Mouse (Mus musculus) neural tube, embryonic 12.5 days (tissue): ENCODE results near the gene Gm9008. TPM values are rescaled to one million over a fixed set of nuclear protein-coding genes. Genes with fewer than 3 reads are reported as not detected.
"Not testable (repeated sequence)": the region's sequence is repeated elsewhere in the genome, so short reads cannot be mapped to it uniquely, and the experiment has no call there.

ENCODE experiments used
- ATAC-seq: fragments of 200-750 bp; cut with Nextera tagmentation; 2 replicates; pipeline ENCODE4 v1.8.0; 2017; ENCODE audit warnings: low read depth, mild to moderate bottlenecking, moderate TSS enrichment, moderate library complexity; ENCODE audit not compliant: low FRiP score
- H3K27ac ChIP-seq: fragments of 300-500 bp; sonication (generic); 2 replicates; pipeline ENCODE4 v1.5.1; 2016
- H3K27me3 ChIP-seq: fragments of 300-500 bp; sonication (generic); replicated peaks from 2 replicates; pipeline ENCODE4 v1.6.1; 2016; ENCODE audit warnings: mild to moderate bottlenecking
- H3K36me3 ChIP-seq: fragments of 300-500 bp; sonication (generic); 2 replicates; pipeline ENCODE4 v1.6.1; 2016; ENCODE audit warnings: mild to moderate bottlenecking
- H3K4me1 ChIP-seq: fragments of 300-500 bp; sonication (generic); 2 replicates; pipeline ENCODE4 v1.6.1; 2016
- H3K4me2 ChIP-seq: fragments of 300-500 bp; sonication (generic); replicated peaks from 2 replicates; pipeline ENCODE4 v1.6.1; 2016; ENCODE audit warnings: mild to moderate bottlenecking
- H3K4me3 ChIP-seq: fragments of 300-500 bp; sonication (generic); 2 replicates; pipeline ENCODE4 v1.5.1; 2016
- H3K9ac ChIP-seq: fragments of 300-500 bp; sonication (generic); 2 replicates; pipeline ENCODE4 v1.6.1; 2016; ENCODE audit warnings: mild to moderate bottlenecking
- H3K9me3 ChIP-seq: fragments of 300-500 bp; sonication (generic); 2 replicates; pipeline ENCODE4 v1.6.1; 2016; ENCODE audit warnings: mild to moderate bottlenecking
- WGBS: fragments of 180-500 bp; shearing (Covaris S2); methylation state at CpG from one replicate; pipeline ENCODE4 v1.1.7; 2016; 5-methylcytosine and 5-hydroxymethylcytosine counted together
- polyA plus RNA-seq: library from polyadenylated mRNA; unstranded; fragments of >200 nt; fragmentation: Nextera tagmentation; extraction: Ambion mirVana; gene quantifications from 2 replicates; pipeline ENCODE4 v1.2.1, GENCODE M21; 2016

The Gm9008 gene
- polyA plus RNA-seq: 0.20 and 0.39 TPM in 2 replicates

DNA sequence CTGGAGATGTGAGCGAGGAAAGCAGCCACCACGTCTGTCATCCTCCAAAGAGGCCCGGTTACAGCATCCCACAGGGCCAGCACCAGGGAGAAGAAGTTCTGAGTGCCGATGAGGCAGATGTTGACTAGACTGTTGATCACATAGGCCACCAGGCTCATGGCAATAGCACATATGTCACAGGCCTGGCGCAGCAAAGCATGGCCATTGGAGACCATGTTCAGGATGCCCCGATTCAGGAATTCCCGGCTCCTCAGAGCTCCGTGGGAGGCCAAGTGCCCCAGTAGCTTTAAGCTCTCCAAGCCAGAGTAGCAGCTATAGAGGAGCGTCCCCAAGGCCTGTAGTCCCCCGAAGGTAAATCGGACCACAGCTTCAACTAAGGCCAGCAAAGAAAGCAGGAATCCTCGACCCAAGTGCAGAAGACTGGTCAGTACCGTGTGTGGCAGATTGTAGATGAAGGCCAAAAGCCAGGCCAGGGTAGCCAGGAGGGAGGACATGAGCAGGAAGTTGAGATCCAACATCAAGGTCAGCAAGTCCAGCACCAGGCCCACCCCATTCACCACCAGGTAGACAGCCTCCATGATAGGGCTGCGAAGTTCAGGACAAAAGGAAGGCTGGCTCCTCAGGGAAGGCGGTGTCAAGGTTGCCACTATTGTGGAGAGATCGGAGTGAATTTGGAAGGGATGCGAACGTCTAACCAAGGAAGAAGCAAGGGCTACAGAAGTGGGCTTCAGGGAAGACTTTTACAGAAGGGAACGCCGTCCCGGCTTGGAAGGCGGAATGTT lies at the start of gene Gm9008:
Gene Gm9008, minus strand, starts transcription at position 731 of the 782 bp plus-strand sequence.
- not testable (repeated sequence) for H3K9ac ChIP-seq, ATAC-seq, H3K4me2 ChIP-seq, H3K9me3 ChIP-seq, H3K27me3 ChIP-seq, H3K4me3 ChIP-seq, H3K27ac ChIP-seq, H3K36me3 ChIP-seq, H3K4me1 ChIP-seq
- 96% methylated on average over 19 of the region's 22 CpGs for WGBS

DNA sequence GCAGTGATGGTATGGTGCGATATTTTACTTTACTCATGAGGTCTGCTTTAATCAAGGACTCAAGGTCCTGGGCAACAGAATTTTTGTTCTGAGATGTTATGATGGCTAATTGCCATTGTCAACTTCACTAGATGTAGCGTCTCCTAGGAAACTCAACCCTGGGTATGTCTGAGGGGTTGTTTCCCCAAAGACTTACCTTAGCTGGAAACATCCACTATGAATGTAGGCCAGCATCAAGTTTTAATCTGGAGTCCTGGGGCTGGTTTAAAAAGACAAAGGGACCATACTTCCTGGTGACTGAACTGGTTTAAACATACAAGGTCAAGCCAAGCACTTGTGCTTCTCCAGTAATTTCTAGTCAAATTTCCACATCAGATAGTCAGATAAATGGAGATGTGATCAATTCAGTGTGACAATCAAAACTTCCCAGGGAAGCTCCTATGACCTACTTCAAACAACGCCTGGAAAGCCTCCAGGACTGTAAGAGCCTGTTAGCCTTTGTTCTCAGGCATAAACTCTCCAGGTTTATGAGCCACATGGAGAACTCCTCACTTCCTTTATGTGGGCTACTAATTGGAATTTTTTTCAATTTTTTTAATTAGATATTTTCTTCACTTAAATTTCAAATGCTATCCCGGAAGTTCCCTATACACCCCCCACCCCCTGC lies 24.5 kb upstream of the Gm9008 start:
- no peaks in the 10 kb centered on the region for H3K27me3 ChIP-seq
- H3K4me3 ChIP-seq: no peak overlapping the region
- ATAC-seq: no peak
- no peak overlapping the region for H3K27ac ChIP-seq
- no peak overlapping the region for H3K9ac ChIP-seq
- H3K4me2 ChIP-seq: no peak overlapping the region
- no peaks in the 10 kb centered on the region for H3K36me3 ChIP-seq
- H3K9me3 ChIP-seq: no peaks in the 10 kb centered on the region
- H3K4me1 ChIP-seq: no peaks in the 10 kb centered on the region
- 86% methylated on average over 4 of the region's 4 CpGs for WGBS

DNA sequence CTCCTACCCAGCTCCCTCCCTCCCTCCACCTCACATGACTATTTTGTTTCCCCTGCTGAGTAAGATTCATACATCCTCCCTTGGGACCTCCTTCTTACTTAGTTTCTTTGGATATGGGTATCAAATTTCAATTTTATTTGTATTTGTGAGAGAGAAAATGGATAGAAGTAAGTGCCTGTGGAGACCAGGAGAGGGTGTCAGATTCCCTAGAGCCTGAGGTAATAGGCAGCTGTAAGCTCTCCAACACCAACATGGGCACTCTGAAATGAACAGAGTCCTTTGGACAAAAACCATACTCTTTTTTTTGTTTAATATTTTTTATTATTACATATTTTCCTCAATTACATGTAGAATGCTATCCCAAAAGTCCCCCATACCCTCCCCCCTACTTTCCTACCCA lies 12.6 kb upstream of the Gm9008 start:
- no peak for ATAC-seq
- Histone ChIP-seq H3K9ac (no peak overlapping the region), H3K4me1 (no peaks in the 10 kb centered on the region), H3K27ac (no peak overlapping the region), H3K36me3 (no peaks in the 10 kb centered on the region), H3K9me3 (no peaks in the 10 kb centered on the region), H3K27me3 (no peaks in the 10 kb centered on the region), H3K4me3 (no peak overlapping the region), H3K4me2 (no peak overlapping the region)

DNA sequence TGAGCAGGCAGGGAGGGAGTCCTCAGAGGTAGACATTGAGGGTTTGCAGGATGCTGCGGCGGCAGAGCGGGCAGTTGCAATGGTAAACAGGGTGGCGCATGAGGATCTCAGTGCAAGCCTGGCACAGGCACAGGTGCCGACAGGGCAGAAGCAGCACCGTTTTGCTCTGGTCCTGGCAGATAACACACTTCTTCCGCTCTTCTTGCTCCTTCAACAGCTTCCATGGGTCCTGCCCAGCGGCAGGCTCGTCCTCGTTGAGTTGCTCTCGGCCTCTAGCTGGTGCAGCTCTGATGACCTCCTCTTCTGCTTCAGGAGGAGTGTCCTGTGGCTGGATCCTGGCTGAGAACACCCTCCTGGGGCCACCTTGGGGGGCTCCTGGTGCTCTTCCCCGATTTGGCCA lies 1.2 kb downstream of the Gm9008 start:
- not testable (repeated sequence) for H3K9me3 ChIP-seq, H3K4me3 ChIP-seq, H3K27ac ChIP-seq, ATAC-seq, H3K36me3 ChIP-seq, H3K27me3 ChIP-seq, H3K9ac ChIP-seq, H3K4me1 ChIP-seq, H3K4me2 ChIP-seq
- WGBS: 94% methylated on average over 12 of the region's 12 CpGs

DNA sequence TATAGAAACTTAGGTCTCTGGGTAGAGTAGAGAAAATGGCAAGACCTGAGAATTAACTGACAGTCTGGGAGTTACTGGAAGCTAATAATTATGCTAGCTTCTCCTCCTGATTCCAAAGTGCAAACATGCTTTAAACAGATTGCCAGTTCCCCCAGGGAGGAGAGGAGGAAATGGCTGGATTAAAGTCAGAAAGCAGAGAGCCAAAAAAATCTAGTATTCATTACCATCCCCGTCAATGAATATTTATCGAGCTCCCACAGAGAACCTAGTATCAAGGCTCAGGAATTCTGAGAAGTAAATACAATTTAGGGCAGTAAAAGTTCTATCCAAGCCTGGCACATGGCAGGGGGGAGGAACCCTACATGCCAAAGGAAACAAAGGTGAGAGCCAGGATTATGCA lies 29.4 kb downstream of the Gm9008 start:
- ATAC-seq: no peak
- Histone ChIP-seq H3K9me3 (no peaks in the 10 kb centered on the region), H3K9ac (no peak overlapping the region), H3K27me3 (no peaks in the 10 kb centered on the region), H3K36me3 (no peaks in the 10 kb centered on the region), H3K4me1 (no peaks in the 10 kb centered on the region), H3K4me2 (no peak overlapping the region), H3K27ac (no peak overlapping the region), H3K4me3 (no peak overlapping the region)
- WGBS: 34% methylated on average over 2 of the region's 2 CpGs
